Mouse (Mus musculus) left cerebral cortex, adult 2 months (tissue): ENCODE measurements at regions not wholly inside any gene's neighbourhood (a gene's known extent, or its start where the extent isn't known, plus 50 kb on each side); places are given as distances from the start of the nearest gene placed in this dataset.

Source experiments
- DNase-seq, 2 experiments: peaks; one replicate each; pipeline ENCODE4 v3.0.0; 2021 to 2022; ENCODE audit warnings: low spot score in 2 of 2, mixed read lengths in 1 of 2; ENCODE audit errors: extremely low spot score in 1 of 2
- H3K27ac ChIP-seq: fragments of 200-600 bp; 2 replicates; pipeline ENCODE4 v1.8.1; 2022
- H3K4me3 ChIP-seq: fragments of 200-600 bp; 2 replicates; pipeline ENCODE4 v1.8.1; 2022
- CTCF ChIP-seq: fragments of 200-600 bp; IDR thresholded peaks from 2 replicates; pipeline ENCODE4 v1.8.1; 2022; ENCODE audit warnings: antibody characterized with exemption, mild to moderate bottlenecking, moderate library complexity
- intact Hi-C: fragments of 180-260 bp; cut with DNase I; formaldehyde crosslinking; loops from one replicate; pipeline ENCODE4 v1.15.1; 2025

DNA sequence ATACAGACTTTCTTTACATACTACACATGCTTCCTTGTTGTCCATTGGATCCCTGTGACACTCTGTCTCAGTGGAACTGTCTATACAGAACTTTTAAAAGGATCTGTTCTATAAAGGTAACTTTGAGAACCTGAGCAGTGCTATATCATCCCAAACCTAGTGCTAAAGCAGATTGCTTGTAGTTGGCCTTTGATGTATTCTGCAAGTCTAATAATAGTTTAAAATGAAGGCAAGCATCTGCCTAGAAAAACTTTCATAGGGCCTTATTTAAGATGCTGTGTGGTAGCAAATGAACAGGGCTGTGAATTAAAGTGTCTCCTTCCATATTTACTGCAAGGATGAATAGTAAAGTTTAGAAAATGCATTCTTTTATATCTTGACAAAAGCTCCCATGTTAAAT, 52.1 kb upstream of the Flrt2 start:
- intact Hi-C loops = no loop called here
- no peak for DNase-seq
- H3K4me3 ChIP-seq = no peak overlapping the region
- no peak overlapping the region for H3K27ac ChIP-seq
- no peak for TF ChIP-seq CTCF

- no peak for DNase-seq
- TF ChIP-seq CTCF = no peak
- H3K4me3 ChIP-seq = no peak overlapping the region
Observed at GRCm38 (mm10) chr12:95641628-95642027, 50.4 kb upstream of the Flrt2 start.

More at GRCm38 (mm10) chr12:95641628-95642027, 50.4 kb upstream of the Flrt2 start:
- intact Hi-C loops = no loop called here
- H3K27ac ChIP-seq = no peak overlapping the region; the same call in 1 of the 2 replicates
